Mouse (Mus musculus): ENCODE results near the gene Rpl27.
"Not testable (repeated sequence)": the region's sequence is repeated elsewhere in the genome, so short reads cannot be mapped to it uniquely, and the experiment has no call there.

The Rpl27 gene

DNA sequence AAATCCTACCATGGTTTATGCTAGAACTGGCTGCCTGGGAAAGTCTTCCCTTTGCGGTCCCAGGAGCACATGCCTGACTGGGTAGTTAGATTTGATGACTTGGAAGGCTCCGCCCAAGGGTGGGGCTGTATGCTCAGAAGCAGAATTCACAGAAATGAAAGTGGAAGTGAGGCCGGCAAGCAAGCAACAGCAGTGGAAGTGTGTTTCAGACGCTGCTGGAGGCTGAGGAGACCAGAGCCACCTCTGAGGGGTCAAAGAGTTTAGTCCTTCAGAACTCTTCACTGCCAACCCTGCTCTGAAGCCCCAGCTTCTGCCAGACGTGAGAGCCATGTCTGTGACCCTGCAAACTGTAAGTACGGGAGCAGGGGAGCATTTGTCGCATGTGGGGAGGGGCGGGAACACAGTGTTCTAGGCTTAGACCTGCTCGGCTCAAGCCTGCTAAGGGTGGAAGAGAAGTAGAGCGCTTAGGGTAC, 6.2 kb downstream of the Rpl27 start, which contains the start of gene Ifi35:
Ifi35 (plus strand) TSS at position 134 of the 473 bp plus-strand sequence.
- no peak for DNase-seq

DNA sequence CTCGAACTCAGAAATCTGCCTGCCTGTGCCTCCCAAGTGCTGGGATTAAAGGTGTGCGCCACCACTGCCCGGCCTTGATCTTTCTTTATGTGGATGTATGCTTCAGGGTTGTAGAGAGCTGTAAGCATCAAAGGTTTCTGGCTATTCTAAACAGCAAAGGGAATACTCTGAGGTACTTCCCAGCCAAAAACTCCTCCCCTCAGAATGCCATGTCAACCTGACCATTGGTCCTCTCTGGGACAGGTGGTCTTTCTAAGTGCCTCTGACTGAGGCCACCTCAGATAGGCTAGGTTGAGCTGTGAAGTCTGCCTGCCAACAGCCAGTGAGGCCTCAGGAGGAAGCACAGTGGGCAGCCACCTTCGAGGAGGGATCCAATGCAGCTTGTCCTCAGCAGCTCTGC, 6.8 kb downstream of the Rpl27 start:
- no peak for DNase-seq

DNA sequence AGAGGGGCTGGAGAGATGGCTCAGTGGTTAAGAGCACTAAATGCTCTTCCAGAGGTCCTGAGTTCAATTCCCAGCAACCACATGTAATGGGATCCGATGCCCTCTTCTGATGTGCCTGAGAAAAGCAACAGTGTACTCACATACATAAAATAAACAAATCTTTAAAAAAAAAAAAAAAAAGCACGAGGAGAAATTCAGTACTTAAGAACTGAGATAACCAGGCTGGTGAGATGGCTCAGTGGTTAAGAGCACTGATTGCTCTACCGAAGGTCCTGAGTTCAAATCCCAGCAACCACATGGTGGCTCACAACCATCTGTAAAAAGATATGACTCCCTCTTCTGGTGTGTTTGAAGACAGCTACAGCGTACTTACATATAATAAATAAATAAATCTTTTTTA, 7.5 kb downstream of the Rpl27 start:
- DNase-seq, result not testable (repeated sequence)

DNA sequence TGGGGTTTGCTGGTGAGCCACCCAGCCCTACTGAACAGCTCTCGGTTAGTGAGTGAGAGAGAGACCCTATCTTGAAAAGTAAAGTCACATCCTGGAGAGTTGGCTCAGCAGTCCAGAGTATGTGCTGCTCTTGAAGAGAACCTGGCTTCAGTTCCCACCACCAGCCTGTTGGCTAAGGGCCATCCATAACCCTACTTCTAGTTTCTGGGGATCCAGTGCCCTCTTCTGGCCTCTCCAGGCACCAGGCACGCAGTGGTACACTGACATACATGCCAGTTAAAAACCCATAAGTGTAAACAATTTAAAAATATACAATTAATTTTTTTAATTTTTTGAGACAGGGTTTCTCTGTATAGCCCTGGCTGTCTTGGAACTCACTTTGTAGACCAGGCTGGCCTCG, 8.3 kb downstream of the Rpl27 start:
- no peak for DNase-seq

DNA sequence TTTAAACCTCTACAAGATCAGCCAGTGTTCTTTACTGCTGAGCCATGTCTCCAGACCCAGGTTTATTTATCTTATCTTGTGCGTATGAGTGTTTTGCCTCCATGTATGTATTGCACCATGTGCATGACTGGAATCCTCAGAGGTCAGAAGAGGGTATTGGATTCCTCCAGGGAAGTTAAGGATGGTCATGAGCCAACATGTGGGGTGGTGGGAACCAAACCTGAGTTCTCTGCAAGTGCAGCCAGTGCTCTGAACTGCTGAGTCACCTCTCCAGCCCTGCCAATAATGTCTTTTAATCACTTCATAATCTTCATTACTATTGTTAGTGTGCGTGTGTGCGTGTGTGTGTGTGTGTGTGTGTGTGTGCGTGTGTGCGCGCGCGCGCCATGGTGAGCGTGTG, 9.4 kb downstream of the Rpl27 start:
- no peak for DNase-seq

DNA sequence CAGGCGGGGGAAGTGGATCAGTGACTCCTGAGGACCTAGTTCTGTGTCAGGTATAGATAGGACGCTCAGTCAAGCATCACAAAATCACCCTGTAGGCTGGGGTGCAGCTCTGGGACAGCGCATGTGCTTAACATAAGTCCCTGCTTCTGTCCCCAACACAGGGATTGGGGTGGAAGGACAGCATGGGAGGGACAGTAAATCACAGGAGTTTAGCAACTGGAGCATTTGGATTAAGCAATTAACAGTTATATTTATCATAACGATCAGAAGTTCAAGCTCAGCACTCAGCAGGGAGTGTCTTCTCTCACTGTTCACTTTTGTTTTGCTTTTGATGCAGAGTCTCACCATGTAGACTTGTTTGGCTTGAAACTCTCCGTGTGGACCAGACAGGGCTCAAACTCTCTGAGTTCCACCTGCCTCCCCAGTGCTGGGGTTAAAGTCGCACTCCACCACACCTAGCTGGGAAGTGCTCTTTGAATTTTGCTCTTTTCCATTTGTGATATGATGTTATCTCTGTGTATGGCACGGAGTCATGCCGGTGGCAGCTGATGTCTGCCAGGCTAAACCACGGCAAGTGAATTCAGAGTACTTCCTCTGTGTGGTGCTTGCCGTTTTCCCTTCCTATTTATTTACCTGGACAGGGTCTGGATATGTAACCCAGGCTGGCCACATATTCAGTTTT, 10.1 kb downstream of the Rpl27 start:
- DNase-seq, result no peak

DNA sequence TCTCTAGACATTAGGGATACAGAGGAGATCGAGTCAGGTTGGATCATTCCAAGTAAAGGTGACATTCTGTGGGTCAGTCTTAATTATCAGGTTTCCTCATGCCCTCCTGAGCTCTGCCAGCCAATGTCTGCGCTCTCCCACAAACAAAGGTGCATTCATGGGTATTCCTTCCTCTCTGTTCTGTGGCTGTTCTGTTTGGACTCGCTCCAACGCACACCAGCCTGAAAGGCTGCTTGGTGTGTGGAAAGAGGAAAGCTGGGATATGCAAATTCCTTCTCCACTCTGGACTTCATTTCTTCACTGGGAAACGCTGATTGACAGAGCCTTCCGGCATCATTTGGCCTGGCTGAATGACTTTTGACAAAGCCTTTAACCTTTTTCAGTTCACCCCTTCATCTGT, 12.6 kb downstream of the Rpl27 start:
- DNase-seq, result no peak

DNA sequence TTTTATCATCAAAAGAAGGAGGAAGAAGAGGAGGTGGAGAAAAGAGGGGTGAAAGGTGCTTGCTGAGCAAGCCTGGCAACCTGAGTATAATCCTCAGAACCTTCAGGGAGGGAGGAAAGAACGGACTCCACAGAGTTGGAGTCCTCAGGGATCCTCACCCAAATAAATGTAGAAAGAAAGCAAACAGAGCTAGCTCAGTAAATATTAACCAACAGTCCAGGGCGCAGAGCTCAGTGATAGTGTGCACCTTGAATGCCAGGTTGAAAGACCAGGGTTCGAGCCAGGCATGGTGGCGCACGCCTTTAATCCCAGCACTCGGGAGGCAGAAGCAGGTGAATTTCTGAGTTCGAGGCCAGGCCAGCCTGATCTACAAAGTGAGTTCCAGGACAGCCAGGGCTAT, 13.5 kb downstream of the Rpl27 start:
- no peak for DNase-seq

DNA sequence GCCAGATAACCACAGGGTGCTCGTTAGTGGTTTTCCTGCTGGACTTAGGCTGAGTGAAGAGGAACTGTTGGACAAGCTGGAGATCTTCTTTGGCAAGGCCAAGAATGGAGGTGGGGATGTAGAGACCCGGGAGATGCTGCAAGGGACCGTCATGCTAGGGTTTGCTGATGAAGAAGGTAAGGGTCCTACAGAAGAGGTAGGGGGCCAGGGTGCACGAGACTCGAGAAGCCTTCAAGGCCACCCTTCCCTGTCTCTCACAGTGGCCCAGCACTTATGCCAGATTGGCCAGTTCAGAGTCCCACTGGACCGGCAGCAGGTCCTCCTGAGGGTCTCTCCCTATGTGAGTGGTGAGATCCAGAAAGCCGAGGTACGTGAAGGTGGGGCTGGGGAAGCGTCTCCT, 15.5 kb downstream of the Rpl27 start:
- DNase-seq, result no peak

DNA sequence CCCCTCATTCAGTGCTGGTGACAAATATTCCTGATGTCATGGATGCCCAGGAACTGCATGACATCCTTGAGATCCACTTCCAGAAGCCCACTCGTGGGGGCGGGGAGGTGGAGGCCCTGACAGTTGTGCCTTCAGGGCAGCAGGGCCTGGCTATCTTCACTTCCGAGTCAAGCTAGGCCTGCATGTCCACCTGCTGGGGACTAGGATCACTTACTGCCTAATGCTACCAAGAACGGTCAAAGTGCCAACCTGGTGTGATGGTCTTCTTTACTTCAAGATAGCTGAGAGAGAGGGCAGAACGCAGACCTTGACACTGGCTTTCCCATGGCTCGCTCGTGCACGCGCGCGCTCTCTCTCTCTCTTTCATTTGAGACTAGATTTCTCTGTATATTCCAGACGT, 16.1 kb downstream of the Rpl27 start:
- no peak for DNase-seq

DNA sequence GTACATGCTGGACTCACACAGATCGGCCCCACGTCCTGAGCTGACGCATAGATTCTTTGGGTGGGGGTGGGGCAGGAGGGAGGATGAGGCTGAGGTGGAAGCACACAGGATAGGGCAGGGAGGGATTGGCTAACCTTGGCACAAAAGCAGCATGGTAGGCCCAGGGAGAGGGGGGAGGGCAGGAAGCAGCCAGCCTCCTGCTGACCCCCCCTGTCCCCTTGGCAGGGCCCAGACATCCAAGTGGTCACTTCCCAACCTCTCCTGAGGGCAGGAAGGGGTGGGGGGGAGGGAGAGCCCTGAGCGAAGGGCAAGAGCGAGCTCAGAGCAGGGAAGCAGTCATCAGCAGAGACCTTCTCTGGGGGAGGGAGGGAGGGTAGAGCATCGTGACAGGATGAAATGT, 17.6 kb downstream of the Rpl27 start:
- DNase-seq, result no peak

DNA sequence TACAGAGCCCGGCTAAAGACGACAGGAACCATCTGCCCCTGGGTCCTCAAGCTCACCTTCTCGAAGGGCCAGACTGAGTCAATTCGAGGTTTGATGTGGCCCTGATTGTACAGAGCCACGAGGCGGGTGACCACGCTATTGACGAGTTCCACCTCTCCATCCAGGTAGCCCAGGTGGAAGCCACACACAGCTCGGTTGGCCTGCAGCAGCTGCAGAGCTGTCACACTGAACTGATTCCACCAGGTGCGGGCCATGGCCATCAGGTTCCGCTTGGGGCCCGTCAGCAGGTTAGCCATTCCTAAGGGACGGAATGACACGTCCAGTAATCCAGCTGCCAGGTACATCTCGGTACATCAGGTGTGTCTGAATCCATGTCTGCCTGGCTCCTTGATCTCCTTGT, 18.2 kb downstream of the Rpl27 start:
- no peak for DNase-seq

DNA sequence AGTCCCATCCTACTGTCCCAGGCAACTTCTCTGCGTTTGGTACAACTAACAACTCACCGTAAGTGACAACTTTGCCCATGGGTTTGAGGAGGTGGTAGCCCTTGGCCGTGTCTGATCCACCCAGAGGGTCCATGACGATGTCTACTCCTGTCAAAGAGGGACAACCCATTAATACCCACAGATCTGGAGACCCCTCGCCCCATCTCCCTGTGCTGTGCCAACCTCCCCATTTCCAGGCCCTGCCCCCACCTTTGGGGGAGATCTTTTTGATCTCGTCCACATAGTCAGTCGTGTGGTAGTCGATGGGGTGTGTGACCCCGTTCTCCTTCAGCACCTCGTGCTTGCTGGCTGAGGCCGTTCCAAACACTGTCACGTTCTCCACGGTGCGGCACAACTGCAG, 20.0 kb downstream of the Rpl27 start:
- DNase-seq, result no peak

DNA sequence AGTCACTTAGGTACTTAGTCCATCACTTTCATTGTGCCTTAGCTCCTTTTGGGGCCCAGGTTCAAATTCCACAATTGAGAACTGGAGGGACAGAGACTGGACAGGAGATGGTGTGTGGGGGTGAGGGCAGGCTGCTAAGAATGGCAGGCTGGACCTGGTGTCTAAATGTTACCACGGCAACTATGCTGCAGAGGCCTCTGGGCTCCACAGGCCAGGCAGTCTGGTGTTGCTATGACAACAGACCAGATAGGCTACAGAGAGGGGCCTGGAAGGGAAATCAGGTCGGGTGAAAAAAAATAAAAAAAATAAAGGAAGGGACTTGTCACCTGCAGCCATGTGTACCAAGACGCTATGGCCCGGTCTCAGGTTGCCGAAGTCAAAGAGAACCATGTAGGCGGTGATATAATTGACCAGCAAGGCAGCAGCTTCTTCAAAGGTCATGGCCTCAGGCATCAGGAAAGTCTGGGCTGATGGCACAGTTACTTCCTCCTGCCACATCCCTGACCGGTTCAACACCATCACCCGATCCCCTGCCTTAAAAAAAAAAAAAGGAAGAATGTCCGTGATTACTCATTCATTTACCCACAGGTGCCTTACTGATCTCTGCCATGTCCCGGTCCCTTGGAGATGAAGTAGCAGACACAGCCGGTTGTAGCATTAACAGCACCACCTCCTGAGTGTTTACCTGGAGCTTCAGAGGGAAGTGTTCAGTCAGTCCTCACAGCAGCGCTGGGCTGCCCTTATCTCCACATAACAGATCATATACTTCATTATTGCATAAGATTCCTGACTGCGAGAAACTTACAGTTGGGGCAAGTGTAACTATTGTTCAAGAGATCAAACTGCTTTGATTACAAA, 20.7 kb downstream of the Rpl27 start:
- no peak for DNase-seq

DNA sequence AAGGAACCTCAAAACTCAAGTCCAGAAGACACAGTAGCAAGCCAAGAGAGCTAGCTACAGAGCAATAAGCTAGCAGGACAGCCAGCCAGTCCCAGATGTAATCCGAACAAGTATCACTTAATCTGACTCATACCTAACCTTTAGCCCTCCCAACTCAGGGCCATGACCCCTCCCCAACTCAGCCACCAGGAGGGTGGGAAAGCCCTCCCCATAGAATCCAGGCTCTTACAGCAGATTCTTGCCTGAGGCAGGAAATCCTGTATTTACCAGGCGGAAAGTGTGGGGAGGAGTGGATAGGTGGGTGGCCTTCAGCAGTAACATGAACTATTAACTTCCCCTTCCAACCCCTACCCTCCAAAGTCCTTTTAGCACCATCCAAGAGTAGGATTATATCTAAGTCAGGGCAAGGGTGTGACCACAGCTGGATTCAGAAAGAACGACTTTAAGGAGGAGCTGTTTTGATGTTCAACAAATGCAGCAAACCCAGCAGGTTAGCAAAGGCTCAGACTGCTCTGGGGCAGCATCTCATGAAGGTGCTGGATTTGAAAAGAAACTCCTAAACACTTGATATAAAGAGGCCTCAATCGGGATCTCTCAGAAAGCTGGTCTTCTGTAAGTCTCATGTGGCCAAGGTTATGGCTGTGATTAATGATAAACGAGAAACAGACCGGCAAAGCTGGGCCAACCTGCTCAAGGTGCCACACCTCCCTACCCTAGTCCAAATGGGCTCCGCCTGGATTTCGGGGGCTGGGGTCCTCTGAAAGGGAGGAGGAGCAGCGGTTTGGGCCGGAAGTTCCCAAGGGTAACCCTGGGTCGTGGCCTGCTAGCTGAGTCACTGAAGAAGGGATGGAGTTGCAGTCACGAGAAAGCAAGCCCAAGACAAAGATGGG, 22.4 kb downstream of the Rpl27 start, which contains the start of gene Rnd2:
Rnd2 (plus strand) TSS at position 789 of the 890 bp plus-strand sequence.
- no peak for DNase-seq

DNA sequence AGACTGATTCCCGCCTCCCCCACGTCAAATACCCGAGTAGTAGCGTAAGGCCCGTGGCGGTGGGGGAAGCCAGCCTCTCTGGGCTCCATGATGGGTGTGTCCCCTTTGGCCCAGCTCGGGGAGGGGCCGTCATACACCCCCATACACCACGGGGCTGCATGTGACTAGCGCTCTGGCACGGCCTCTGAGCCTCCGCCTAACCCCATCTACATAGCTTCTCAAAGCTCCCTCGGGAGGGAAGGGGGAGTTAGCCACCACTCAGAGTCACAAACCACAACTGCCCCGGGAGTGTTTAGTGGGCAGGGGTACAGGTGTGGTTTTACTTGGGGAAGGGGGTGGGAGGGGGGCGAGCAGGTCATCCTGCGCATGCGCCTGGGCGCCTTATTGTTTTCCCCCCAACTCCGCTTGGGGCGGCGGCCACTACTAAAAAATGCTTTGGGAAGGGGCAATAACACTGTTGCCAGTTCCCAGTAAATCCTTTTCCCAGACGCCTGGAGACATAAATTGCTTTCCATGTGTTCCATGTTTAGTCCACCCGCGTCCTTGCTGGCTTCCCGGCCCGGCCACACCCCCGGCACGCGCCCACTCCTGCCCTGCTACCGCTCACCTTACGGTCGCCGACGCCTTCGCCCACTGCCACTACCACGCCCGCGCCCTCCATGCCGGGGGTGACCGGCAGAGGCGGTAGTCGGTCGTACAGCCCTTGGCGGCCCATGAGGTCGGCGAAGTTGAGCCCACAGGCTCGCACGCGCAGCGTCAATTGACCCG, 23.2 kb downstream of the Rpl27 start:
- peak in 1 of 2 experiments; percentile 43 for DNase-seq

DNA sequence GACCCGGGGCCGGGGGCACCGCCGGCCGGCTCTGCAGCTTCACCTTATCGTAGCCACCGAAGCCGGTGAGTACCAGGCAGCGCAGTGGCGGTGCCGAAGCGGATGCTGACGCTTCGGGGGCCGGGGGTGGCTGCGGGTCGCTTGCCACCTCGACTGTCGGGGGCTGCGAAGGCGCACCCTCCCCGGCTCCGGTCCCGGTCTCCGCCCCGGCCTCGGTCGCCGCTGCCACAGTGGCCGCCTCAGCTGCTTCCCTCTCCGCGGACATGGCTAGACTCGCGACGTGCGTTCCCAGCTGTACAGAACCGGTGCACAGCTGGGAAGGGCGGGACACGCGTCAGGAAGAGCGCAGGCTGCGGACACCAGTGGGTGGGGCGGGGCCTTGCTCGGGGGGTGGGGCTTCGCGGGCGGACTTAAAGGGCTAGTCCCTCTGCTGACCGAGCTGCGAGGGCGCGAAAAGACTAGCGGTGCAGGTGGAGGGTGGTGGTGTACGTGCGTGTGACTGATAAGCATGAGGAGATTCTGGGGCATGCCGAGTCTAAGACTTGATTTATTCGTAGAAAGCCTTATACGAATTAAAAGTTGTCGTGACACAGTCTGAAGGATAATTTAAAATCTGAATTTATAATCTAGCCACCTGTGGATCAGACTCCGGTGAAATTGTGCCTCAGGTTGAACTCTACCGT, 23.9 kb downstream of the Rpl27 start, which contains the start of gene Vat1:
Vat1 (minus strand) TSS at position 362 of the 683 bp plus-strand sequence.
- DNase-seq, result peak; percentile 69 to 84

DNA sequence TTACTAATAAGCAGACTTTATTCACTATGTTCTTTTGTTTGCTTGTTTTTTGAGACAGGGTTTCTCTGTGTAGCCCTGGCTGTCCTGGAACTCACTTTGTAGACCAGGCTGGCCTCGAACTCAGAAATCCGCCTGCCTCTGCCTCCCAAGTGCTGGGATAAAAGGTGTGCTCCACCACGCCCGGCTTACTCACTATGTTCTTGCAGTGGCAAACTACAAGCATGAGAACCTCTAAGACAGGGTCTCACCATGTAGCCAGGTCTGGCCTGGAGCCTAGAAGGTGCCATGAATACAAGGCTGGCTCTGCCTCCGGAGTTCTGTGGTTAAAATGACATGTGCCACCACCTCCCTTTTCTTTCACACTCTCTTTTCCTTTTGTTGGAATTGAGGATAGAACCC, 24.5 kb downstream of the Rpl27 start:
- DNase-seq, result not testable (repeated sequence)

DNA sequence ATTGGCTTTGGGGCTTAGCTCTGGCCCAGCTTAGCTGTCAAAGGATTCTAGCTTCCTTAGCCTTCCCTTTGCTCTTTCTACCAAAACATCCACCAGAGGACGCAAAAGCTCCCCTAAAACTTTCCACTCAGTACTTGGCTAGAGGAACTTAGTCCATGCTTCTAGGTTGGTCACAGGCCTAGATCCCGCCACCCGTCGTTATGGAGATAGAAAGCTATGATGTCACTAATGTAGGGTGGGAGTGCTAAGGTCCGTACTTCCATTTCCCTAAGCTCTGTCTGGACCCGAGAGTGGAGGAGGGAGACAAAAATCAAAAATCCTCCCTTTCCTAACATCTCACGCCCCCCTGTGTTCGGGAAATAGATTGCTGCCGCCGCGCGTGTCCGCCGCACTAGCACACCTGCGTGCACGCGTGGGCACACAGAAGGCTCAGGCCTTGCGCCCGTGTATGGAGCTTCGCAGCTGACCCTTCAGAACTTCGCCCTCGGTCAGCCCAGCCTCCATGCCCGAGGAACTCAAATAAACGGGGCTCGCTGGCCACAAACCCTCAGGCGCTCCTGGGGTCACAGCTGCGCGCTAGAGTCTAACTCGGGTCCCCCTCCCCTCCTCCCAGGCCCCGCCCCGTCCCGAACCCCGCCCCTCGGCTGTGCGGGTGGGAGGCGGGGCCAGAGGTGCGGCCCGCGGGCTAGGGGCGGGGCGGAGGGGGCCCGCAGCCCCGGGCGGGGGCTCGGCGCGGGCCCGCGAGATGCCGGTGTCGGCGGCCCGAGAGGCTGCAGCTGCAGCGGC, 25.6 kb downstream of the Rpl27 start:
- DNase-seq, result peak; percentile 77 to 85

DNA sequence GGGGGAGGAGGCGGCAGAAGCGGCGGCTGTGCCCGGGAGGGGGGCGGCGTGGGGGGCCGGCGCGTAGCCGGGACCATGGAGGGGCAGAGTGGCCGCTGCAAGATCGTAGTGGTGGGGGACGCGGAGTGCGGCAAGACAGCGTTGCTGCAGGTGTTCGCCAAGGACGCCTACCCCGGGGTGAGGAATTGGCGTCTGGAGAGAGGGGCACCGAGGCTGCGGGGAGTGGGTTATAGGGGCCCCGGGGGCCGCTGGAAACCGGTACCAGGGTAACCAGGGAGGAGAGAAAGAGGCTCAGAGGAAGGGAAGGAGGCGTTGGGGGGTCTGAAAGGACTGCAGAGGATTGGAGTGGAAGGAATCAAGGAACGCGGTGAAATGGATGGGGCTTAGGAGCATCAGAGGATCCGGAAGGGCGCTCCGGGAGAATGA, 26.2 kb downstream of the Rpl27 start:
- no peak for DNase-seq

DNA sequence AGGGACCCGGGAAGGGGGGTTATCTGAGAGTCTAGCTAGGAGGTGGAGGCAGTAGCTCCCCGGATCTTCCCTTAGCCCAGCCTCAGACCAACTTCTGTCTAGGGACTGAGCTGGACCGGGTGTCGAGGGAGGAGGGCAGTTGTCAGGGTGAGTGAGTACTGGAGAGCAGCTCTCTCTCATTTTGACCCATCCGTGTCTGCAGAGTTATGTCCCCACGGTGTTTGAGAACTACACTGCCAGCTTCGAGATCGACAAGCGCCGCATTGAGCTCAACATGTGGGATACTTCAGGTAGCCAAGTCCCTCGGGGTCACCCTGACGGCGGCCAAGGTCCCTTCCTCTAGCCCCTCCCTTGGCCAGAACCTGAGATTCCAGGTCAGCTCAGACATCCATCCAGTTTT, 26.6 kb downstream of the Rpl27 start:
- no peak for DNase-seq

Measured in cerebellum, postnatal 25 days (tissue).